Mouse (Mus musculus) heart, embryonic 11.5 days (tissue): Measurements from ENCODE around the gene Smc3. TPM values are rescaled to one million over a fixed set of nuclear protein-coding genes. Genes with fewer than 3 reads are reported as not detected.
A peak's percentile ranks its signal among the peaks of the same experiment; 100 is the strongest.

Source experiments
- ATAC-seq: fragments of 200-750 bp; cut with Nextera tagmentation; replicated peaks from 2 replicates; pipeline ENCODE4 v1.8.0; 2017; ENCODE audit warnings: moderate library complexity; ENCODE audit not compliant: insufficient number of reproducible peaks, low FRiP score, low TSS enrichment
- H3K27ac ChIP-seq: fragments of 300-500 bp; sonication (generic); 2 replicates; pipeline ENCODE4 v1.5.1; 2014; ENCODE audit warnings: mild to moderate bottlenecking, low read depth, low read length
- H3K27me3 ChIP-seq: fragments of 300-500 bp; sonication (generic); 2 replicates; pipeline ENCODE4 v1.6.1; 2014; ENCODE audit warnings: mild to moderate bottlenecking, low read length, mixed read lengths; ENCODE audit not compliant: control insufficient read depth, insufficient read depth
- H3K36me3 ChIP-seq: fragments of 300-500 bp; sonication (generic); 2 replicates; pipeline ENCODE4 v1.6.1; 2014; ENCODE audit warnings: mild to moderate bottlenecking, low read length, moderate library complexity, mixed read lengths; ENCODE audit not compliant: control insufficient read depth, insufficient read depth
- H3K4me1 ChIP-seq: fragments of 300-500 bp; sonication (generic); 2 replicates; pipeline ENCODE4 v1.6.1; 2014; ENCODE audit warnings: low read length; ENCODE audit not compliant: control insufficient read depth, insufficient read depth
- H3K4me2 ChIP-seq: fragments of 300-500 bp; sonication (generic); 2 replicates; pipeline ENCODE4 v1.6.1; 2014; ENCODE audit warnings: mild to moderate bottlenecking, moderate library complexity
- H3K4me3 ChIP-seq: fragments of 300-500 bp; sonication (generic); 2 replicates; pipeline ENCODE4 v1.5.1; 2014; ENCODE audit warnings: low read depth, low read length
- H3K9ac ChIP-seq: fragments of 300-500 bp; sonication (generic); 2 replicates; pipeline ENCODE4 v1.6.1; 2014; ENCODE audit warnings: mild to moderate bottlenecking, low read depth, low read length, moderate library complexity
- H3K9me3 ChIP-seq: fragments of 300-500 bp; sonication (generic); replicated peaks from 2 replicates; pipeline ENCODE4 v1.6.1; 2016; ENCODE audit warnings: low read length; ENCODE audit not compliant: control insufficient read depth
- WGBS: fragments of 180-500 bp; shearing (Covaris S2); extraction: QIAGEN DNeasy Blood & Tissue Kit; methylation state at CpG from one replicate; pipeline ENCODE4 v1.1.7; 2014; ENCODE audit not compliant: insufficient replicate concordance; 5-methylcytosine and 5-hydroxymethylcytosine counted together
- polyA plus RNA-seq: library from polyadenylated mRNA; unstranded; fragments of >200 nt; fragmentation: Nextera tagmentation; extraction: Ambion mirVana; gene quantifications from 2 replicates; pipeline ENCODE4 v1.2.1, GENCODE M21; 2014

The Smc3 gene
- 53.0 and 56.0 TPM in 2 replicates for polyA plus RNA-seq

DNA sequence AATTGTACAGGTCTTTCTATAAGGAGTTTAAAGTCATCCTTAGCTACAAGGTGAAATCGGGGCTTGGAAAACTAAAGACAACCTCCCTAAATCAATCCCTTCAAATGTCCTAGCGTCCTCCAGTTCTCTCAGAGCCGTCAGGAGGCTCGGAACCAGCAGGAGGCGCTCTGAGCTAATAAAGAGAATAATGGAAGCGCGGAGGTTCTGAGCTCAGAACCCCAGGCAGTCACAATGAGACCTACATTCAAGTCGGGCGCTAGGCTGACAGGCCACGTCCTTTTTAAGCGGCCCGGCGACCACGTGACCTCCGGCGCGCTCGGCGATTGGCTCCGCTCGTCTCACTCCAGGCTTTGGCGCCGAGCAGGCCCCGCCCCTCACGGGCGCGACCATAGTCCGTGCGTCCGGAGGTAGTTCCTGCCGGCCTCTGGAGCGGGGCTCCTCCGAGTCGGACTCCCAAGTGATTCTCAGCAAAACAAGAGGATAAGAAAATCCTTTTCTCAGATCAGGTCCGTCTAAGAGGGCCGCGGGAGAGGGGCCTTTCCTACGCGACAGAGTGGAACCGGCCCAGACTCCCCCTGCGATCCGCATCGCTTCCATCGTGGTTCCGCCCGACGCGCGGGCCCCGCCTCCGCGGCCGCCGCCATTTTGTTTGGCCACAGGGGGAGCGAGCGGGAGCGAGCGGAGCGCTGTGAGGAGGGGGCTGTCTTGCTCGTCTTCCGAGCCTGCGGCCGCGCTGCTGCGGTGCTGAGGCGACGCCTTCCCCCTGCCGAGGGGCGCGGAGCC is at the start of gene Smc3:
Gene Smc3 (plus strand): TSS at position 642 of the 783 bp plus-strand sequence.
- peak within 1 kb of the TSS; percentile 99 for H3K4me3 ChIP-seq
- no peaks in the 10 kb centered on the region for H3K27me3 ChIP-seq
- peak within 1 kb of the TSS; percentile 92 for H3K27ac ChIP-seq
- no peaks in the 10 kb centered on the region for H3K9me3 ChIP-seq
- H3K36me3 ChIP-seq = 0 out of 2 replicates have a peak, but pooled peaks cover 5% of the 10 kb centered on the region
- peak within 1 kb of the TSS; percentile 98 for H3K9ac ChIP-seq
- peak within 1 kb of the TSS; percentile 97 for H3K4me2 ChIP-seq
- ATAC-seq = peak; percentile 98
- peaks cover 14% of the 10 kb centered on the region for H3K4me1 ChIP-seq
- under 1% methylated on average over 68 of the region's 70 CpGs for WGBS

DNA sequence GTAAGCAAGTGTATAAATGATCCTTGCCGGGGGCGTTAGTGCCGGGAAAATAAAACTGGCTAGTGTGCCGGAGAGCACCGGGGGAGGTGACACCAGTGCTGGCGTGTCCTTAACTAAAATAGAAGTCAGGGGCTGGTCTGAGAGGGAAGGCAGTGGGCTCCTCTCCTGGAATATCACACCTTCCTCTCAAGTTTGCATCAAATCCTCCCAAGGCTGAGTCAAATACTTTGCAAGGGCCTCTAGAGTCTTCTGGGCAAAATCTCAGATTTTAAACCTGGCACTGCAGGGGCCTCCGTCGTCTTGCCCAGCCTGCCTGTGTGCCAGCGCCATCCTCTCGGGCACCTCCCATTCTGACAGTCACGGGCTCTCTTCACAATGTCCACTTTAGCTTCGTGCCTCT is 49.2 kb upstream of the Smc3 start:
- ATAC-seq = no peak
- Histone ChIP-seq H3K9me3 (no peaks in the 10 kb centered on the region), H3K4me2 (no peak overlapping the region), H3K27ac (no peak overlapping the region), H3K4me3 (no peak overlapping the region), H3K36me3 (no peaks in the 10 kb centered on the region), H3K9ac (no peak overlapping the region), H3K27me3 (no peaks in the 10 kb centered on the region), H3K4me1 (peaks cover 4% of the 10 kb centered on the region; the same call in 1 of the 2 replicates)
- WGBS = 59% methylated on average over 12 of the region's 12 CpGs

DNA sequence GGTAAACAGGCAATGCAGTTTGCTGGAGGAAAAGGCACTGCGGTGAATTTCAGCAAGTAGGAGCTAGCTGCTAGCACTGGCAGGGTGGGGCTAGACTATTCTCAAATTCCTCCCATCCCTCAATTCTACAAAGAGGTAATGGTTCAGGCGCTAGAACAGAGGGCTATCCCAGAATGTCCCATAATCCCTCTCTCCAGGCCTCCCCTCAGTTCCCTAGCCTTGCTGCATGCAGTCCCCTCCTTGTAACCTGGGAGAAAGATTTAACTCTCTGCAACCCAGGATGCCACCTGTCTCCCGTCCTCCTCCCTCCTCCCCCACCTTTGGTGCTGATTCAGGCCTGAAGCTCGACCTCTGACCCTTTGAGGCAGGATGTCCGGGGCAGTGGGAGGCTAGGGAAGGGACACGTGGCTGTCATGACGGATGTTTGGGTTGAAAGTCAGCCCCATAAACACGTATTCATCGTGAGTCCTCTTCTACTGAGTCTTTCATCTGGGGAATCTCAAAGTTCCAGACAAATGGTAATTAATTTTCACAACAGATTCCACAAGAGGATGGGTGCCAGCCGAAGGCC is 47.9 kb upstream of the Smc3 start:
- no peak overlapping the region for H3K27ac ChIP-seq
- 38% methylated on average over 10 of the region's 10 CpGs for WGBS
- no peaks in the 10 kb centered on the region for H3K27me3 ChIP-seq
- H3K36me3 ChIP-seq = no peaks in the 10 kb centered on the region
- H3K4me1 ChIP-seq = peaks cover 7% of the 10 kb centered on the region
- H3K9ac ChIP-seq = no peak overlapping the region
- no peaks in the 10 kb centered on the region for H3K9me3 ChIP-seq
- H3K4me2 ChIP-seq = no peak overlapping the region
- H3K4me3 ChIP-seq = no peak overlapping the region
- no peak for ATAC-seq

DNA sequence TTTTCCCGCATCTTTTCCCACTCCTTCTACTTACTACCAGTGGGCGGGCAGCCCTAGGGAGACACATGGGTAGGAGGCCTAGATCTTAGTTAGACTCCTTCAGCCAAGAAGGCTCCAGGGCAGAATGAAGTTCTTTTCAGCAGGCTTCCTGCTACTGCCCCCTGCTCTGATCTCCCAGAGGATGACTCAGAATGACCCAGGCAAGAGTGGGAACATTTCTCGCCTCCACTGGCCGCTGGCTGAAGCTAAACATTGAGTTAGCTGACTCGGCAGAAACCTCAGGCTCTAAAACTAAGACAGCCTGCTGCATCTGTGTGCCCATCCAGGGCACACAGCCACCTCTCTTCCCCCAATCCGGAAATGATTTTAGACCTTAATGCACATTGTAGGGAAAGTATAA is 47.4 kb upstream of the Smc3 start:
- no peak overlapping the region for H3K27ac ChIP-seq
- no peaks in the 10 kb centered on the region for H3K27me3 ChIP-seq
- H3K9me3 ChIP-seq = no peaks in the 10 kb centered on the region
- H3K36me3 ChIP-seq = no peaks in the 10 kb centered on the region
- no peak for ATAC-seq
- H3K9ac ChIP-seq = no peak overlapping the region
- peaks cover 11% of the 10 kb centered on the region for H3K4me1 ChIP-seq
- H3K4me3 ChIP-seq = no peak overlapping the region
- no peak overlapping the region for H3K4me2 ChIP-seq
- WGBS = 40% methylated on average over 6 of the region's 6 CpGs

DNA sequence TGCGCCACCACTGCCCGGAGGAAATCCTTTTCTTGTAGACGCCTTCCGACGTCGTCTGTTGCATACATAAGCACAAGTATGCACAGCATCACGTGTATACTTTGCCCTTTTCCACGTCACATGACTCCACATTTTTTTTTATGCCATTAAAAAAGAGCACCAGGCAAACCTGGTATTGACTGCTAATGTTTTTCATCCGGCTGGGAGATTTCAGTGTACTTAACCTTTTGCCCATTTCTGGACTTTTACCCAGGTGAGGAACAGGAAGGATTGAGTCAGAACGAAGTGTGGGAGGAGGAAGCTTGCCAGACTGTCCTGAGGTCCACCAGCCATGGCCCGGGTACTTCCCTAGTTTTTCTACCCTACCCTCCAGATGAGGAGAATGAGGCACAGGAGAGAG is 45.8 kb upstream of the Smc3 start:
- Histone ChIP-seq H3K9ac (no peak overlapping the region), H3K27ac (no peak overlapping the region), H3K36me3 (no peaks in the 10 kb centered on the region), H3K4me1 (peaks cover 11% of the 10 kb centered on the region), H3K27me3 (no peaks in the 10 kb centered on the region), H3K4me2 (no peak overlapping the region), H3K9me3 (no peaks in the 10 kb centered on the region), H3K4me3 (no peak overlapping the region)
- ATAC-seq = no peak
- WGBS = 80% methylated on average over 11 of the region's 11 CpGs

GRCm38 (mm10) chr19:53554981-53555616 is 45.1 kb upstream of the Smc3 start:
- WGBS = 61% methylated on average over 5 of the region's 5 CpGs
- Histone ChIP-seq H3K27me3 (no peaks in the 10 kb centered on the region), H3K36me3 (no peaks in the 10 kb centered on the region), H3K27ac (no peak overlapping the region), H3K4me2 (no peak overlapping the region), H3K4me1 (peaks cover 11% of the 10 kb centered on the region), H3K4me3 (no peak overlapping the region), H3K9me3 (no peaks in the 10 kb centered on the region), H3K9ac (no peak overlapping the region)
- ATAC-seq = no peak

- no peak for ATAC-seq
- H3K27ac ChIP-seq = no peak overlapping the region
- H3K27me3 ChIP-seq = no peaks in the 10 kb centered on the region
- 28% methylated on average over 6 of the region's 6 CpGs for WGBS
- peaks cover 7% of the 10 kb centered on the region for H3K4me1 ChIP-seq
- H3K4me2 ChIP-seq = peak overlapping the region; percentile 61
- no peaks in the 10 kb centered on the region for H3K36me3 ChIP-seq
- peak overlapping the region; percentile 15; the same call in 1 of the 2 replicates for H3K4me3 ChIP-seq
- no peaks in the 10 kb centered on the region for H3K9me3 ChIP-seq
- peak overlapping the region; percentile 48; the same call in 1 of the 2 replicates for H3K9ac ChIP-seq
Measured at GRCm38 (mm10) chr19:53556841-53557240, 43.4 kb upstream of the Smc3 start.

GRCm38 (mm10) chr19:53557267-53557936 is 42.8 kb upstream of the Smc3 start:
- peak overlapping the region; percentile 61 for H3K4me2 ChIP-seq
- no peaks in the 10 kb centered on the region for H3K9me3 ChIP-seq
- no peak; the same call in 1 of the 2 replicates for ATAC-seq
- no peaks in the 10 kb centered on the region for H3K27me3 ChIP-seq
- H3K4me1 ChIP-seq = peaks cover 7% of the 10 kb centered on the region
- peak overlapping the region; percentile 15; the same call in 1 of the 2 replicates for H3K4me3 ChIP-seq
- H3K27ac ChIP-seq = no peak overlapping the region
- peak overlapping the region; percentile 61; the same call in 1 of the 2 replicates for H3K9ac ChIP-seq
- H3K36me3 ChIP-seq = no peaks in the 10 kb centered on the region
- 23% methylated on average over 20 of the region's 20 CpGs for WGBS
